Mouse (Mus musculus) heart, adult 2 months (tissue): Measurements from ENCODE around the gene Igsf21. TPM values are rescaled to one million over a fixed set of nuclear protein-coding genes. Genes with fewer than 3 reads are reported as not detected.

Experiments used
- DNase-seq, 2 experiments: peaks; one replicate each; pipeline ENCODE4 v3.0.0; 2021
- H3K27ac ChIP-seq: fragments of 200-600 bp; 2 replicates; pipeline ENCODE4 v1.8.1; 2022
- H3K27me3 ChIP-seq: fragments of 200-500 bp; 2 replicates; pipeline ENCODE4 v1.6.1; 2012; ENCODE audit warnings: mild to moderate bottlenecking, low read length, inconsistent platforms, mixed read lengths; ENCODE audit not compliant: control insufficient read depth, insufficient read depth
- H3K36me3 ChIP-seq: fragments of 200-500 bp; 2 replicates; pipeline ENCODE4 v1.6.1; 2012; ENCODE audit warnings: low read length, inconsistent platforms; ENCODE audit not compliant: control insufficient read depth, insufficient read depth
- H3K4me1 ChIP-seq: fragments of 200-500 bp; 2 replicates; pipeline ENCODE4 v1.6.1; 2011; ENCODE audit warnings: low read length; ENCODE audit not compliant: control insufficient read depth, insufficient read depth
- H3K4me3 ChIP-seq: fragments of 200-600 bp; 2 replicates; pipeline ENCODE4 v1.8.1; 2022
- H3K79me2 ChIP-seq: fragments of 200-500 bp; replicated peaks from 2 replicates; pipeline ENCODE4 v1.6.1; 2012; ENCODE audit warnings: mild to moderate bottlenecking, inconsistent platforms, low read length, moderate library complexity, mixed read lengths; ENCODE audit not compliant: control insufficient read depth, insufficient read depth
- H3K9ac ChIP-seq: fragments of 200-500 bp; 2 replicates; pipeline ENCODE4 v1.6.1; 2012; ENCODE audit warnings: low read depth, mild to moderate bottlenecking, control low read depth, inconsistent platforms, low read length, mixed read lengths
- CTCF ChIP-seq: fragments of 200-600 bp; IDR thresholded peaks from 2 replicates; pipeline ENCODE4 v1.8.1; 2022; ENCODE audit warnings: antibody characterized with exemption, mild to moderate bottlenecking, moderate library complexity
- EP300 ChIP-seq: fragments of 200-500 bp; IDR thresholded peaks from 2 replicates; pipeline ENCODE4 v1.6.1; 2011; ENCODE audit warnings: low read depth, low read length, control low read depth; ENCODE audit not compliant: insufficient read depth
- POLR2A ChIP-seq: fragments of 200-500 bp; IDR thresholded peaks from 2 replicates; pipeline ENCODE4 v1.6.1; 2011; ENCODE audit warnings: mild to moderate bottlenecking, low read depth, low read length, control low read depth; ENCODE audit not compliant: insufficient read depth
- whole genome bisulfite sequencing: fragments of 180-500 bp; shearing (Covaris S2); methylation state at CpG from one replicate; pipeline ENCODE4 v1.1.7; 2018; 5-methylcytosine and 5-hydroxymethylcytosine counted together
- intact Hi-C: fragments of 180-260 bp; cut with DNase I; formaldehyde crosslinking; loops from one replicate; pipeline ENCODE4 v1.15.1; 2025
- polyA plus RNA-seq: library from polyadenylated mRNA; depleted of rRNA; stranded (reverse); fragments of >200 nt; gene quantifications from 2 replicates; pipeline ENCODE4 v1.2.3, GENCODE M21; 2012
- total RNA-seq, 2 experiments: library from RNA; stranded (reverse); gene quantifications; 2 replicates each; pipeline ENCODE4 v1.2.3; 2021

The Igsf21 gene
- total and polyA plus RNA-seq, 3 experiments = 0.14 to 0.76 (median 0.16) TPM

DNA sequence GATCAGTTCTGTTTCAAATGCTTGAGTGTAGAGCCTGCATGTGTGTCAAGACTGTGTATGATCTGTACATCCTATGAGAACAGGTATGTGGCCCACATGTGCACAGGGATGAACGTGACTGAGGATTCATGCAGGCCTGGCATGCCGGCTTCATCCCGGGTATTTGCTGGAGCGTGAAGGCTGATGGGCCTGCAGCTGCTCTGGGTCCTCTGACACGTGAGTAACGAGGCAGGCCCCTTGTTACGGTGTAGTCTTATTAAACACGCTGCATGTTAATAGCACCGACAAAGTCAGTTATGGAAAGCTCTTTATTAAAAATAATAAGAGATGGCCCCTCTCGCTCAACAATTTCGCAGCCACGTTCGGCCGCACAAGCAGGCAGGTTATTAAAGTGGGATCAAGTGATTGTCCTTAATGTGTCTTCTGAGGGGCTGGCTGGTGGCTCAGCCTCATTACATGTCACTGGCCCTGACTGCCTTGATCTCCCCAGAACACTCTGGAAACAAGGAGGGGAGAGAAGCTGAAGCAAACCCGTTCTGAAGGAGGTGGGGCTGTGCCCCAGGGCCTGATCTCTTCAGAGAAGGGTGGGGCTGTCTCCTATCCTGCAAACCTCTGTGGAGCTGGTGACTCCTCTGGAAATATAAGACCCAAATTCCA is 22.7 kb upstream of the Igsf21 start:
- Histone ChIP-seq H3K79me2 (no peaks in the 10 kb centered on the region), H3K9ac (no peak overlapping the region), H3K4me1 (no peaks in the 10 kb centered on the region), H3K36me3 (no peaks in the 10 kb centered on the region), H3K27ac (no peak overlapping the region), H3K4me3 (no peak overlapping the region), H3K27me3 (no peaks in the 10 kb centered on the region)
- TF ChIP-seq POLR2A = no peak
- no peak for TF ChIP-seq EP300
- TF ChIP-seq CTCF = no peak
- WGBS = 81% methylated on average over 15 of the region's 15 CpGs
- intact Hi-C loops = no loop called here
- DNase-seq = no peak

DNA sequence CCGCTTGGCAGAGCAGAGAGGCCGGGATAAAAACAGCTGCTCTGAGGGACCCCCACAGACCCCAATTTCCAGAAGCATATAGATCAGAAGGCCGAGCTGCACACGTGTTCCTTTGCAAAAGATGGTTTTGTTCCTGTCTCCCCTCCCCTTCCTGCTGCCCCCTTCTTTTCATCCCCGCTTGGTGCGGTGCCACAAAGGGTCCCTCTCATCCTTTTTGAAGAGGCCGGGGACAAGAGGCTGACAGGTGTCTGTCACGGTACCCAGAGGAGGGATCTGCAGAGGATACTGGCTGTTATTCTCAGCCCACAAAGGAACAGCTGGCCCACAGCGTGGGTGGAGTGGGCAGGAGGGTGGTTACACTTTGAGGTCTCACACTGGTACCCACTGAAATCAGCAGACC is 21.3 kb upstream of the Igsf21 start:
- Histone ChIP-seq H3K36me3 (no peaks in the 10 kb centered on the region), H3K4me3 (no peak overlapping the region), H3K9ac (no peak overlapping the region), H3K79me2 (no peaks in the 10 kb centered on the region), H3K4me1 (no peaks in the 10 kb centered on the region), H3K27ac (no peak overlapping the region), H3K27me3 (no peaks in the 10 kb centered on the region)
- TF ChIP-seq EP300 = no peak
- TF ChIP-seq CTCF = no peak
- TF ChIP-seq POLR2A = no peak
- WGBS = 65% methylated on average over 9 of the region's 9 CpGs
- intact Hi-C loops = no loop called here
- DNase-seq = no peak

GRCm38 (mm10) chr4:140267086-140267485 is 20.5 kb upstream of the Igsf21 start:
- WGBS = 60% methylated on average over 5 of the region's 5 CpGs

DNA sequence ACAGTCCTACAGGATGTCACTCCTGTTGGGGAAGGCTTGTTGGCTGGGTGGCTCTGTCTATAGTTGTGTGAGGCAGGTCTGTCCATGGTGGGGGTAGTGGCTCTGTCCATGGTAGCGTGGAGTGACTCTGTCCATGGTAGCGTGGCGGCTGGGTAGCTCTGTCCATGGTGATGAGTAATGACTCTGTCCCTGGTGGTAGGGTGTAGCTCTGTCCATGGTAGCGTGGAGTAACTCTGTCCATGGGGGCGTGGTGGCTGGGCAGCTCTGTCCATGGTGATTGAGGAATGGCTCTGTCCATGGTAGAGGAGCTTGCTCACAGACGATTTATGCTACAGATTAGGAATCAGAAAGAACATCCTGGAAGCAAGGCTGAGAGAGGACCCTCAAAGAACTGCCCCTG is 12.4 kb upstream of the Igsf21 start:
- intact Hi-C loops = no loop called here
- Histone ChIP-seq H3K4me3 (no peak overlapping the region), H3K27me3 (no peaks in the 10 kb centered on the region), H3K27ac (no peak overlapping the region), H3K79me2 (no peaks in the 10 kb centered on the region), H3K4me1 (no peaks in the 10 kb centered on the region), H3K36me3 (no peaks in the 10 kb centered on the region), H3K9ac (no peak overlapping the region)
- peak in 1 of 2 experiments; percentile 41 for DNase-seq
- WGBS = 8% methylated on average over 6 of the region's 6 CpGs
- TF ChIP-seq CTCF (no peak), EP300 (0 out of 2 replicates have a peak, but pooled peaks have one; percentile 13)

More at GRCm38 (mm10) chr4:140267086-140267485, 20.5 kb upstream of the Igsf21 start:
- Histone ChIP-seq H3K36me3 (no peaks in the 10 kb centered on the region), H3K27me3 (no peaks in the 10 kb centered on the region), H3K4me1 (no peaks in the 10 kb centered on the region), H3K79me2 (no peaks in the 10 kb centered on the region), H3K9ac (no peak overlapping the region), H3K4me3 (no peak overlapping the region), H3K27ac (no peak overlapping the region)
- TF ChIP-seq EP300 (no peak), CTCF (no peak), POLR2A (no peak)
- no peak for DNase-seq
- intact Hi-C loops = no loop called here

DNA sequence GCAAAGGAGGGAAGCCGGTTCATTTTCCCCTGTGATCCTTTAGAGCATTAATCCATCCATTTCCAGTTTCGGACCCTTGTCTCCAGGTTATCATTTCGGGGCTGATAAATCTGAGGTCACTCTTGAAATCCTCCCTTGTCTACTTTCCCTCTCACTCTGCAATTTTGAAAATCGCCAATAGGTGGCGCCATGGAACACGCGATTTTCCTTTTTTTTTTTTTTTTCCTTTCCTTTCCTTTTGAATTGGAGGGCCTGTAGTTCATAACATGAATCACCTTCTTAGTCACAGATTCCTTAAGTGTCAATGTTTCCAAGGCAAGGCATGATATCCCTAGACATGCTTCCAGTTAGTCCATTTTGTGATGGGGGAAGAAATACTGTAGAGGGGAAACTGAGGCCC is 5.8 kb upstream of the Igsf21 start:
- H3K9ac ChIP-seq = no peak overlapping the region
- H3K27me3 ChIP-seq = peaks cover 2% of the 10 kb centered on the region; the same call in 1 of the 2 replicates
- no peak overlapping the region for H3K27ac ChIP-seq
- DNase-seq = no peak
- no peaks in the 10 kb centered on the region for H3K79me2 ChIP-seq
- no peak overlapping the region for H3K4me3 ChIP-seq
- intact Hi-C loops = loop anchor here (2.0 kb wide), 1 partner anchor 294 kb away; no protein-coding TSS in a partner anchor
- TF ChIP-seq POLR2A = no peak
- TF ChIP-seq CTCF = peak; percentile 75
- no peaks in the 10 kb centered on the region for H3K4me1 ChIP-seq
- WGBS = 7% methylated on average over 7 of the region's 7 CpGs
- no peaks in the 10 kb centered on the region for H3K36me3 ChIP-seq

- DNase-seq = peak in 1 of 2 experiments; percentile 9
- intact Hi-C loops = loop anchor here (10.0 kb wide), 1 partner anchor 374 kb away; no protein-coding TSS in a partner anchor
- TF ChIP-seq CTCF (peak; percentile 42), EP300 (no peak)
- H3K9ac ChIP-seq = no peak overlapping the region
- H3K4me3 ChIP-seq = no peak overlapping the region
- 8% methylated on average over 22 of the region's 22 CpGs for WGBS
- H3K4me1 ChIP-seq = no peaks in the 10 kb centered on the region
- peaks cover 16% of the 10 kb centered on the region for H3K27me3 ChIP-seq
- no peaks in the 10 kb centered on the region for H3K79me2 ChIP-seq
- no peaks in the 10 kb centered on the region for H3K36me3 ChIP-seq
- no peak overlapping the region for H3K27ac ChIP-seq
Measured at GRCm38 (mm10) chr4:140249011-140249744, 2.6 kb upstream of the Igsf21 start.
